Mouse (Mus musculus): ENCODE measurements around the gene BC025920. TPM values are rescaled to one million over a fixed set of nuclear protein-coding genes. Genes with fewer than 3 reads are reported as not detected.
A peak's percentile ranks its signal among the peaks of the same experiment; 100 is the strongest.

BC025920 gene
- total RNA-seq, 4 experiments from 2014 or later, result 2.8 to 3.8 (median 3.0) TPM

- no peak for DNase-seq (ENCODE audit: low spot score in 2 of 2)
These were observed 36.0 kb downstream of the BC025920 start for GRCm38 (mm10) chr10:81641978-81642647.

- DNase-seq (ENCODE audit: low spot score in 2 of 2), result no peak
These were observed 36.8 kb downstream of the BC025920 start for GRCm38 (mm10) chr10:81642648-81643448.

- DNase-seq (ENCODE audit: low spot score in 2 of 2), result peak; percentile 88 to 95
These were observed 37.5 kb downstream of the BC025920 start for GRCm38 (mm10) chr10:81643449-81644055.

DNA sequence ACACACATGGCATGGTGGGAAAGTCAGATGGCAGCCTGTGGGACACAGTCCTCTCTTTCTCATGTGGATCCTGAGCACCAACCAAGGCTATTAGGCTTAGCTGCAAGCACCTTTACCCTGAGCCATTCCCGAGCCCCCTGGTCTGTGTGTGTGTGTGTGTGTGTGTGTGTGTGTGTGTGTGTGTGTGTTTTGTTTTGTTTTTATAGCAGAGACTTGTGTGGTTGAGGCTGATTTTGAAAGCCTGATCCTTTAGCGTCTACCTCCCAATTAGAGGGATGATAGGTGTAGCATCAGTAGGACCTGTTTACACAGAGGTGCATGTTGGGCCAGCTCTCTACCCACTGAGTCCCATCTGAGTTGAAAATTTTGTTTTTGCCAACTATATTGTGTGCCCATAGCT lies 38.1 kb downstream of the BC025920 start:
- DNase-seq (ENCODE audit: low spot score in 2 of 2), result no peak

GRCm38 (mm10) chr10:81644716-81645115 lies 38.6 kb downstream of the BC025920 start:
- peak in 1 of 2 experiments; percentile 2 for DNase-seq (ENCODE audit: low spot score in 2 of 2)

DNA sequence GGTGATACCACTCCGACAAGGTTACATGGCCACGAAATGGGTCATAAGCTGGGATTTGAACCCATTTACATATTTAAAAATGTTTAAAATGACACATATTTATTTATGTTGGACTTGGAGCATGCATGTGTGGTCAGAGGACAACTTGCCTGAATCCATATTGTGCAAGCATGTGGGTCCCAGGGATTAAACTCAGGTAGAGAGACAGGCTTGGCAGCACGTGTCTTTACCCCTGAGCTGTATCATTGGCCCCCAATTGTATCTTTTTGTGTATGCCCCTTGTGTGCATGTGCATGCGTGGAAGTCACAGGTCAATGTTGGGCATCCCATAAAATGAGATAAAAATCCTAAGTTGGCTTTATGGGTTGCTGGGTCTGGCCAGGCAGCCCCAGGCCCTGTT lies 39.3 kb downstream of the BC025920 start:
- DNase-seq (ENCODE audit: low spot score in 2 of 2), result no peak

DNA sequence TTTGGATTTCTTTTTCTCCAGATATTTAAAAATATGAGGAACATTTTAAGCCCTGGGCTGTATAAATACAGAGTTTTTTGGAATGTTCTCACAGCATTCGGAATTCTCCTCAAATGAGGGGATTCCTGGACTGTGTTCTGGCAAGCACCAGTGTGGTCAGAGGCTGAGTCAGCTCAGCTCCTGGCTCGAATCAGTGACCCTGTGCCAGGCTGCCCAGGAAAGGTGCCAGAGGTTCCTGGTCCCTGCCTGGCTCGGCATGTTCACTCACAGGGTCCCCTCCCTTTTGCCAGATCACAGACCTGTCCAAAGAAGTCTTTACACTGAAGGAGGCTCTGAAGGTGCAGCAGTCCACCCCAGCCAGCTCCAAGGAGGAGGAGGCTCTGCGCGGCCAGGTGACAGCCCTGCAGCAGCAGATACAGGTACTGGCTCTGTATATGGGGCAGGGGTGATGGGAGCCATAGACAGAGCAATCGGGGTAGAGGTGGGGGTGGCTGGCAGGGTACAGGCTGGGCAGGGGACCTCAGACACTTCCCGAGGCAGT lies 40.0 kb downstream of the BC025920 start:
- DNase-seq (ENCODE audit: low spot score in 2 of 2), result no peak

GRCm38 (mm10) chr10:81648803-81649775 lies 43.0 kb downstream of the BC025920 start, which contains the start of gene Gm10778:
Gene Gm10778, plus strand, starts transcription at chr10:81649059.
- DNase-seq (ENCODE audit: low spot score in 2 of 2), result peak; percentile 71 to 75

GRCm38 (mm10) chr10:81655178-81655577 lies 49.1 kb downstream of the BC025920 start:
- no peak for DNase-seq (ENCODE audit: low spot score in 2 of 2)

GRCm38 (mm10) chr10:81656174-81656573 lies 50.1 kb downstream of the BC025920 start:
- no peak for DNase-seq (ENCODE audit: low spot score in 2 of 2)

Other genes with a start within 250 kb of the BC025920 start
- gene Mfsd12, start 248.8 kb upstream of the BC025920 start, total RNA-seq (2022), result 1 to 10 TPM; 1.7 to 3.1 (median 2.1) TPM
- gene 4930404N11Rik, start 240.5 kb upstream of the BC025920 start, total RNA-seq (2022), result under 1 TPM; 0.22 to 0.68 (median 0.60) TPM
- gene Fzr1, start 227.8 kb upstream of the BC025920 start, total RNA-seq (2022), result 10 to 100 TPM; 14.8 to 18.5 (median 16.6) TPM
- gene Dohh, start 221.8 kb upstream of the BC025920 start, total RNA-seq (2022), result 10 to 100 TPM; 46.5 to 50.1 (median 47.4) TPM
- 1 to 10 TPM in 2 of 4 experiments, under 1 TPM in 2; 0.59 to 1.8 (median 1.1) TPM for gene Gm48551, start 221.8 kb upstream of the BC025920 start, total RNA-seq (2022)
- gene Gm48552, start 217.3 kb upstream of the BC025920 start, total RNA-seq (2022), result 1 to 10 TPM in 2 of 4 experiments, under 1 TPM in 1, not detected in 1; 0.43 to 1.1 (median 1.1) TPM
- not detected for gene Smim24, start 213.2 kb upstream of the BC025920 start, total RNA-seq (2022)
- gene Nfic, start 150.6 kb upstream of the BC025920 start, total RNA-seq (2022), result 100 to 1,000 TPM; 223 to 267 (median 235) TPM
- under 1 TPM in 2 of 4 experiments, not detected in 2; 0.05 to 0.31 TPM for gene Celf5, start 123.6 kb upstream of the BC025920 start, total RNA-seq (2022)
- gene Ncln, start 109.9 kb upstream of the BC025920 start, total RNA-seq (2022), result 10 to 100 TPM; 41.6 to 49.3 (median 43.1) TPM
- gene S1pr4, start 106.1 kb upstream of the BC025920 start, total RNA-seq (2022), result 1 to 10 TPM in 1 of 4 experiments, under 1 TPM in 3; 0.27 to 1.0 (median 0.59) TPM
- gene Gna15, start 82.0 kb upstream of the BC025920 start, total RNA-seq (2022), result under 1 TPM; 0.19 to 0.80 (median 0.24) TPM
- gene Gna11, start 61.1 kb upstream of the BC025920 start, total RNA-seq (2022), result 10 to 100 TPM; 26.2 to 30.7 (median 28.4) TPM
- gene Aes, start 46.8 kb upstream of the BC025920 start, total RNA-seq (2022), result 100 to 1,000 TPM; 851 to 988 (median 920) TPM
- gene Tle2, start 31.7 kb upstream of the BC025920 start, total RNA-seq (2022), result 1 to 10 TPM; 3.1 to 4.3 (median 4.0) TPM
- gene Tle6, start 5.2 kb upstream of the BC025920 start, total RNA-seq (2022), result 1 to 10 TPM; 4.1 to 6.9 (median 5.3) TPM
- gene Sirt6, start 21.5 kb downstream of the BC025920 start, total RNA-seq (2022), result 1 to 10 TPM; 3.1 to 5.4 (median 4.8) TPM
- 10 to 100 TPM in 1 of 4 experiments, 1 to 10 TPM in 3; 8.1 to 11.8 (median 9.1) TPM for gene Ankrd24, start 22.3 kb downstream of the BC025920 start, total RNA-seq (2022)
- gene Gm10778, start 42.8 kb downstream of the BC025920 start, total RNA-seq (2022), result 1 to 10 TPM; 1.3 to 2.1 (median 1.5) TPM
- 1 to 10 TPM; 4.1 to 5.2 (median 4.8) TPM for gene Zfp433, start 98.6 kb downstream of the BC025920 start, total RNA-seq (2022)
- under 1 TPM; 0.41 to 0.76 (median 0.54) TPM for gene Gm3055, start 164.9 kb downstream of the BC025920 start, total RNA-seq (2022)
- 1 to 10 TPM in 2 of 4 experiments, under 1 TPM in 2; 0.46 to 2.2 (median 1.4) TPM for gene Gm4767, start 205.9 kb downstream of the BC025920 start, total RNA-seq (2022)